Mouse (Mus musculus): ENCODE data around the gene 4930402H24Rik. TPM values are rescaled to one million over a fixed set of nuclear protein-coding genes. Genes with fewer than 3 reads are reported as not detected.
A peak's percentile ranks its signal among the peaks of the same experiment; 100 is the strongest.

4930402H24Rik gene
- 16.2 and 20.5 TPM in 2 replicates for polyA plus RNA-seq (2016; fragmentation: Nextera tagmentation; extraction: Ambion mirVana)

DNA sequence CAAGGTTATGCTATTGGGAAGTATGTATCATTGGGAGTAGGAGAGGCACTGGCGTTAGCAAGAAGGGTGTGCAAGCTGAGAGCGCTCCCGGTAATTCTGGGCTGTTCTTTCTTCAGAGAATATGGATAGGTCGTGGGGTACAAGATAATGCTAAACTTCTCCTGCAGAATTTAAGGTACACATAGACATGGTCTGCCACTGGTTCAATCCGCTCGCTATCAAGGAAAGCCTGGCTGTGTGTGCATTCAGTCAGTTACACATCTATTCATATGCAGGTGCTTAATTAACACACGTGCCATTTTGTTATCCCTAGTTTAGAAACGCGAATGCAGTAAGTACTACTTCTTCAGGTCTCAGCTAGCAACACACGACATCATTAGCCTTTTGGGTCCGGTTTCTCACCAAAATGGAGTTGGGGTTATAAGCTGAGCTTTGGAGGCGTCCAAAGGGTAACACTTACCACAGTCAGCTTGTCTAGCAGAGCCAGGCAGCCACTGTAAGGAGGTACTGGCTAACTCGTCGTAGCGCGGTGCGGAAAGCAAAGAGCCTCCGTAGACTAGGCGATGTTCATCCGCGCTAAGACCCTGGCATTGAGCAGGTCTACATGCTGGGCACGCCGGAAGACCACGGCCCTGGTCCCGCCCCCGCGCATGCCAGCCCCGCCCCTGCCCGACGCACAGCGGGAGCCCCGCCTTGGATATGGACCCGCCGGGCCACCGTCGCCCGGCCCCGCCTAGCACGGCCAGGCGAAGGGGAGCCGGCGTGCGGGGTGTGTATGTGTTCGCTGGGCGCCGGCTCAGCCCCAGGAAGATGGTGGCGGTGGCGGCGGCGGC, at the start of gene 4930402H24Rik, which contains the start of gene Atrn:
Gene 4930402H24Rik, minus strand, starts transcription at position 656 of the 833 bp plus-strand sequence.
Gene Atrn, plus strand, starts transcription at position 745 of the 833 bp plus-strand sequence.
- DNase-seq (ENCODE audit: low spot score): peak; percentile 99
- H3K4me3 ChIP-seq: peak within 1 kb of the TSS; percentile 90
- H3K9me3 ChIP-seq (replicated peaks): no peaks in the 10 kb centered on the region
- H3K36me3 ChIP-seq: no peaks in the 10 kb centered on the region
- no peaks in the 10 kb centered on the region for H3K27me3 ChIP-seq (ENCODE audit: low read depth, poor library complexity, severe bottlenecking)
- H3K27ac ChIP-seq: peak within 1 kb of the TSS; percentile 87
- peaks cover 23% of the 10 kb centered on the region for H3K4me1 ChIP-seq
- 4% methylated on average over 50 of the region's 50 CpGs for WGBS

DNA sequence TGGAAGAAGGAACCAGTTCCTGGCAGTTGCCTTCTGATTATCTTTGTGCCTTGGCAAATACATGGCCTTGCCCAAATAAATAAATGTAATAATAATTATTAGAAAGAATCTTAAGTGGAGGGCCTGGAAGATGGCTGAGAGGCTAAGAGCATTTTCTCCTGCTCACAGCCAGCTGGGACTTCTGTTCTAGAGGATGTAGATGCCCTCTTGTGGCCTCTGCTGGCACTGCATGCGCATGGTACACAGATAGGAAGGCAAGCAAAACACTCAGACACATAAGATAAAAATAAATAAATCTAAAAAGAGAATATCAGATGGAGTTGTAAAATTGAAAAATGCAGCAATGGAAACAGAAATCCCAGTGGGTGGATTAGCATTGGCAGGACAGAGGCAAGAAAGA, 44.3 kb upstream of the 4930402H24Rik start:
- no peak overlapping the region for H3K27ac ChIP-seq
- peak; percentile 85 for DNase-seq (ENCODE audit: low spot score)
- H3K27me3 ChIP-seq (ENCODE audit: low read depth, poor library complexity, severe bottlenecking): no peaks in the 10 kb centered on the region
- WGBS: 3% methylated on average over 1 of the region's 1 CpGs
- no peaks in the 10 kb centered on the region for H3K4me1 ChIP-seq
- H3K9me3 ChIP-seq (replicated peaks): no peaks in the 10 kb centered on the region
- no peak overlapping the region for H3K4me3 ChIP-seq
- H3K36me3 ChIP-seq: no peaks in the 10 kb centered on the region

DNA sequence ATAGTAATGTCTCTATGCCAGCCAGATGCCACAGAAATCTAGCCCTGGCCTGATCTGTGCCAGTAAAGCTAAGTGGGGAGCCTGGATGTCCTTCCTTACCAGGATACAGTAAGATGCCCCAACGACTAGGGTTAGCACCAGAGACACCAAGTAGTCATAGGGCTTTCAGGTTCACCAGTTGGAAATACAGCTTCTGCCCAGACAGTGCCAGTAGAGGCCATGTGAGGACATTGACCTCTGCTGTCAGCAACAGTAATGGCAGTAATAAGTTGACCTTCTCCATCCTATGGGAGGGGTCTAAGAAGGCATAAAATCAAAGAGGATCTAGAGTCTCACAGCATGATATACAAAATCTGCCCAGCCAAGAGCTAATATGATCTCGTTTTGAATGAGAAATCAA, 43.6 kb upstream of the 4930402H24Rik start:
- Histone ChIP-seq H3K27me3 (ENCODE audit: low read depth, poor library complexity, severe bottlenecking) (no peaks in the 10 kb centered on the region), H3K4me1 (no peaks in the 10 kb centered on the region), H3K27ac (no peak overlapping the region), H3K4me3 (no peak overlapping the region), H3K36me3 (no peaks in the 10 kb centered on the region), H3K9me3 (replicated peaks) (no peaks in the 10 kb centered on the region)
- 82% methylated on average over 2 of the region's 2 CpGs for WGBS
- DNase-seq (ENCODE audit: low spot score): no peak

DNA sequence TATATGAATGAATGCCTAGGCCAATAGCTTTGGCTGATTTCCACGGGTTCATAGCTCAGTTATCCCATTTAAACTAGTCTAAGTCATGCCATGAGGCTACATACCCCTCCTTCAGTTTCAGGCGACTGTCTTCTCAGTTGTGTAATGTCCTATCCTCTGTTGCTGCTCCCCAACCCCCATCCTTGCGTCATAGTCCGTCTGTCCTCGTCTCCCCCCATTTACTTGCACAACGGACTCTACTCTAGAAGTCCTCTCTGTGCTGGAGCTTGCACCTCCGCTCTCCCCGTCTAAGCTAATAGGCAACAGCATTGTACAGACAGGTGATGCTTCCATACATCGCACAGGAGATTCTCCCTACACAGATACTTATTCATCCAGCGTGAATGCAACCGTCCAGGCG, 26.7 kb upstream of the 4930402H24Rik start:
- 94% methylated on average over 12 of the region's 12 CpGs for WGBS
- H3K27me3 ChIP-seq (ENCODE audit: low read depth, poor library complexity, severe bottlenecking): no peaks in the 10 kb centered on the region
- H3K4me3 ChIP-seq: no peak overlapping the region
- no peaks in the 10 kb centered on the region for H3K4me1 ChIP-seq
- H3K36me3 ChIP-seq: no peaks in the 10 kb centered on the region
- H3K9me3 ChIP-seq (replicated peaks): no peaks in the 10 kb centered on the region
- DNase-seq (ENCODE audit: low spot score): no peak
- no peak overlapping the region for H3K27ac ChIP-seq

DNA sequence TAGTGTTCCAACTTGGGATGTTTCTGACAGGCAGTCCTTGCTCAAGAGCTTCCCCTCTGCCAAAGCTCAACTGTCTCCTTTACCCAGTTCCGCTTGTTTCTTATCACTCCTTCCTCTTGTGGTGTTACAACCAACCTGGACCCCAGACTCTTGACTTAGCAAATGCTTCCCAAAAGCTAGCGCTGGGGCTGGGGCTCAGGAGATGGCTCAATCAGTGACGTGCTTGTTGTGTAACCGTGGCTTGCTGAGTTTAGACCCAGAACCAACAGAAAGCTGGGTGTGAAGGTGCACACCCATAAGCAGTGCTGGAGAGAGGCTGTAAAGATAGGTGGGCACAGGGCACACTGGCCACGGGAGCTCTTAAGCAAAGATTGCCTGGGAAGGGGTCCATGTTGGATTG, 23.8 kb upstream of the 4930402H24Rik start:
- no peak for DNase-seq (ENCODE audit: low spot score)
- Histone ChIP-seq H3K27me3 (ENCODE audit: low read depth, poor library complexity, severe bottlenecking) (no peaks in the 10 kb centered on the region), H3K4me1 (no peaks in the 10 kb centered on the region), H3K27ac (no peak overlapping the region), H3K4me3 (no peak overlapping the region), H3K9me3 (replicated peaks) (no peaks in the 10 kb centered on the region), H3K36me3 (no peaks in the 10 kb centered on the region)
- 92% methylated on average over 5 of the region's 5 CpGs for WGBS

DNA sequence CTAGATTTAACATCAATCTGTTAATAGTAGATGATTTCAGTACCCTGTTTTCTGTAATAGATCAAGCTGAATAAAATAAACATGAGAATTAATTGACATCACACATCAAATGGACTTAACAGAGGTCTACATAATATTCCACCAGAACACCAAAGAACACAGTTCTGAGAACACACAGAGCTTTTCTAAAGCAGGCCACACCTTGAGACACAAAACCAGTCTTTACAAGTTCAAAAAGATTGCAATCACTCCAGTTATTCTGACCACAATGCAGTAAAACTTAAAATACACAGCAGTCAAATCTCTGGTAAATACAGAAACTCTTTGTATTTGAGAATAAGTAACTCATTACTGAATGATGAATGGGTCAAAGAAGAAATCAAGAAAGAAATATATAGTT, 22.3 kb upstream of the 4930402H24Rik start:
- no peak for DNase-seq (ENCODE audit: low spot score)
- Histone ChIP-seq H3K36me3 (no peaks in the 10 kb centered on the region), H3K27ac (no peak overlapping the region), H3K9me3 (replicated peaks) (no peaks in the 10 kb centered on the region), H3K4me1 (no peaks in the 10 kb centered on the region), H3K27me3 (ENCODE audit: low read depth, poor library complexity, severe bottlenecking) (no peaks in the 10 kb centered on the region), H3K4me3 (no peak overlapping the region)

DNA sequence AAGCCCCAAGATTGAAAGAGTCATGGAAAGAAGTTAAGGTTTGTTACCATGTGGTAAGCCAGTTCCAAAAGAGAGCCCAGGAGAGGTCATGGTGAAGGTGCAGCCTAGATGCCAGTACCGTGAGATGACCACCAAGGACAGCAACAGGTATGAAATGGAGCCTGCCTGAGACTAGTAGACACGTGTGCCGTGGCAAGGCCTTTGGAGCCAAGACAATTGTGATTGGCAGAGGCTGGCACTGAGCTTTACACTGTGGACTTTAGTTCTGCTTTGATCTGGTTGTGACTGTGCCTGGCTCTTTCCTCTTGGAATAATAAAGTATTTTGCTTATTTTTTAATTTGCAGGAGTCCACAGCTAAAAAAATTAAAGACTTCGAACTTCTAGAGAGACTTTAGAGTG, 21.8 kb upstream of the 4930402H24Rik start:
- Histone ChIP-seq H3K9me3 (replicated peaks) (no peaks in the 10 kb centered on the region), H3K4me3 (no peak overlapping the region), H3K27me3 (ENCODE audit: low read depth, poor library complexity, severe bottlenecking) (no peaks in the 10 kb centered on the region), H3K4me1 (no peaks in the 10 kb centered on the region), H3K27ac (no peak overlapping the region), H3K36me3 (no peaks in the 10 kb centered on the region)
- 92% methylated on average over 4 of the region's 4 CpGs for WGBS
- DNase-seq (ENCODE audit: low spot score): no peak

DNA sequence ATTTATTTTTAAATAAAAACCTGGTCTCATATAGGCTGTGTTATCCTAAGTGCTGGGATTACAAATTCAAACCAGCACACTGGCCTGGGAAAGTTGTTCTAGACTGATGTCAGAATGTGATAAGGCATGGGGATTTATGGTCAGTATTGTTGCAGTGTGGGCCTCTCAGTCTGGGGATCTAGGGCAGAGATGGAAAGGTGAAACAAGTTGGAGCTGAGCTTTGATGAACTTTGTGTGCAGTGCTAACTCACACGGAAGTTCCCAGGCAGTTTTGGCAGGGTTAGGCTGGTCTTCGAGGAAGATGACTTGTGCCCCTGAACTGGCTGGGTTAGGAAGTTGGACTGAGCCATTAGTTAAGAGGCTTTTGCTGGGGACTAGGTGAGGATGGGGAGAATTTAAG, 18.7 kb upstream of the 4930402H24Rik start:
- Histone ChIP-seq H3K36me3 (no peaks in the 10 kb centered on the region), H3K4me3 (no peak overlapping the region)
- WGBS: 82% methylated on average over 2 of the region's 2 CpGs

DNA sequence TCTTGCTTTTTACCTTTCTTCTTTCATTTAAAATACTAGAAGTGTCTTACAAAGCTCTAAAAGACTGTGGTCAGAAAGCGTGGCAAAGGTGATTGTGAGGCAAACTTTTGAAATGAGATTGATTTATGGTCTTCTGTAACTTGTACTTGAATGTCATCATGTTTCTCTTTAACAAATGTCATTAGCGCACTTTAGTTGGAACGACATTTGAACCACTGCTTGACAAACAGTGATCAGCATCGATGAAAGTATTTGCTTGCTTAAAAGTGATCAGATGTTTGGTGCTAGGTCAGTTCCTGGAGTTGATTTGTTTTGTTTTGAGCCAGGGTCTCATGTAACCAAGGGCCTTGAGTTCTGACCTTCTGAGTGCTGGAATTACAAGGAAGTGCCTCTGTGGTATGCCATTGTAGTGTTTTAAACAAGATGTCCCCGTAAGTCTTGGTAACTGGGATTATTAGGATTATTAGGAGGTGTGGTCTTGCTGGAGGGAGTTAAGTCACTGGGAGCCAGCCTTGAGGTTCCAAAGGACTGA, 12.9 kb upstream of the 4930402H24Rik start:
- no peak for DNase-seq (ENCODE audit: low spot score)
- no peaks in the 10 kb centered on the region for H3K27me3 ChIP-seq (ENCODE audit: low read depth, poor library complexity, severe bottlenecking)
- 72% methylated on average over 5 of the region's 5 CpGs for WGBS
- no peak overlapping the region for H3K27ac ChIP-seq
- no peak overlapping the region for H3K4me3 ChIP-seq
- H3K4me1 ChIP-seq: 0 out of 2 replicates have a peak, but pooled peaks cover 5% of the 10 kb centered on the region
- H3K36me3 ChIP-seq: no peaks in the 10 kb centered on the region
- H3K9me3 ChIP-seq (replicated peaks): no peaks in the 10 kb centered on the region

More for the DNA sequence above, 18.7 kb upstream of the 4930402H24Rik start:
- H3K9me3 ChIP-seq (replicated peaks): no peaks in the 10 kb centered on the region
- H3K27me3 ChIP-seq (ENCODE audit: low read depth, poor library complexity, severe bottlenecking): no peaks in the 10 kb centered on the region
- no peak for DNase-seq (ENCODE audit: low spot score)
- H3K4me1 ChIP-seq: no peaks in the 10 kb centered on the region
- H3K27ac ChIP-seq: no peak overlapping the region

DNA sequence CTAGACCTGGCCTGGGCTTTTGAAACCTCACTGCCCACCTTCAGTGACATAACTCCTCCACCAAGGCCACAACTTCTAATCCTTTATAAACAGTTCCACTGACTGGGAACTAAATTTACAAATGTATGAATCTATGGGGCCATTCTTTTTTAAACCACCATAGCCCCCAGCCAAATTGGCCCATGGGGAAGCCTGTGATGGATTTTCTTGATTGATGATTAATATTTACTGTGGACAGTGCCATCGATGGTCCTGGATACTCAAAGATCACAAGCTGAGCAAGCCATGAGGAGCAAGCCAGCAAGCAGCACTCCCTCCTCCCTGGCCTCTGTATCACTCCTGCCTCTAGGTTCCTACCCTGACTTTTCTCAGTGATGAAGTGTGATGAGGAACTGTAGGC, 11.5 kb upstream of the 4930402H24Rik start:
- Histone ChIP-seq H3K27me3 (ENCODE audit: low read depth, poor library complexity, severe bottlenecking) (no peaks in the 10 kb centered on the region), H3K36me3 (no peaks in the 10 kb centered on the region), H3K27ac (no peak overlapping the region), H3K9me3 (replicated peaks) (no peaks in the 10 kb centered on the region), H3K4me1 (0 out of 2 replicates have a peak, but pooled peaks cover 5% of the 10 kb centered on the region), H3K4me3 (no peak overlapping the region)
- WGBS: 93% methylated on average over 1 of the region's 1 CpGs
- no peak for DNase-seq (ENCODE audit: low spot score)

DNA sequence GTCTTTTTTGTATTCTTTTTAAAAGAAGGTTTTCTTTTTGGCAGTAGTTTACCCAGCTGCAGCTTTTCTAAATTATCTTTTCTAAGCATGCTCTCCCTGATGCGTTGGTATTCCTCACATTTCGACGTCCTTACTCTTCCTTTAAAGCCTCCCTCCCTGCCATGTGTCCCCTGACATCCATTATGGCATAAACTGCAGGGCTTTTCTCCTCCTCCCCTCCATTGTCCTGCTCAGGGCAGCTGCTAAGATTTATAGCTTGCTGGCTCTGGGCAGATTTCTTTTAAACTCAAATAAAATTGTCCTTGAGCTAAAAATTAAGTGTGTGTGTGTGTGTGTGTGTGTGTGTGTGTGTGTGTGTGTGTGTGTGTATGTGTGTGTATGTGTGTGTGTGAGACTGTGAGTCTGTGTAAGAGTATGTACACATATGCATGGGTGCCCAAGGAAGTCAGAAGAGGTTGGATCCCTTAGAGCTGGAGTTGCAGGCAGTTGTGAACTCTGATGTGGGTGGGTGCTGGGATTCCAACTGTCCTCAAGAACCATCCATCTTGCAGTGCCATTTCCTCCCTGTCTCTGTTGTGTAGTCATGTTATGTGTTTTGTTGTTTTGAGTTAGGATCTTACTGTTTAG, 10.4 kb upstream of the 4930402H24Rik start:
- WGBS: 40% methylated on average over 3 of the region's 3 CpGs
- Histone ChIP-seq H3K9me3 (replicated peaks) (no peaks in the 10 kb centered on the region), H3K36me3 (no peaks in the 10 kb centered on the region), H3K27ac (0 out of 2 replicates have a peak overlapping the region, but pooled peaks have one; percentile 6), H3K4me3 (no peak overlapping the region), H3K27me3 (ENCODE audit: low read depth, poor library complexity, severe bottlenecking) (no peaks in the 10 kb centered on the region), H3K4me1 (0 out of 2 replicates have a peak, but pooled peaks cover 5% of the 10 kb centered on the region)
- peak; percentile 29 for DNase-seq (ENCODE audit: low spot score)

DNA sequence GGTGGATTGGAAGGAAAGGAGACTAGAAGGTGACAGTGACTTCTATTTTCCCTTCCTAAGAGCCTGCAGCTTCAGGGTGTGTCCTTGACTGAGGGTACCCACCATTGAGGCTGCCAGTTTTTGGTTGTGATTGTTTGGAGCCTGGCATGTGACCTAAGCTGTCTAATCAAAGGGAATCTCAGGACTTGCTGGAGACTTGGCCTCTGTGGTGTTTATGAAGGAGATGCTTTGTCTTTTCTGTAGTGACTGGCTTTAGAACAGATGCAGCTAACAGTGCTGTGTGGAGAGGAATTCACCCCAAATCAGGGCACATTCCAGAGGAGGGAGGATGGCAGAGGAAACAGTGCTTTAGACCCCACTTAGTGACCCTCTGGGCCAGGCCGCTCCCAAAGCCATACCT, 8.7 kb upstream of the 4930402H24Rik start:
- no peaks in the 10 kb centered on the region for H3K9me3 ChIP-seq (replicated peaks)
- no peaks in the 10 kb centered on the region for H3K27me3 ChIP-seq (ENCODE audit: low read depth, poor library complexity, severe bottlenecking)
- no peaks in the 10 kb centered on the region for H3K36me3 ChIP-seq
- WGBS: 82% methylated on average over 1 of the region's 1 CpGs
- H3K4me3 ChIP-seq: no peak overlapping the region
- no peak overlapping the region for H3K27ac ChIP-seq
- no peak for DNase-seq (ENCODE audit: low spot score)
- H3K4me1 ChIP-seq: 0 out of 2 replicates have a peak, but pooled peaks cover 5% of the 10 kb centered on the region

DNA sequence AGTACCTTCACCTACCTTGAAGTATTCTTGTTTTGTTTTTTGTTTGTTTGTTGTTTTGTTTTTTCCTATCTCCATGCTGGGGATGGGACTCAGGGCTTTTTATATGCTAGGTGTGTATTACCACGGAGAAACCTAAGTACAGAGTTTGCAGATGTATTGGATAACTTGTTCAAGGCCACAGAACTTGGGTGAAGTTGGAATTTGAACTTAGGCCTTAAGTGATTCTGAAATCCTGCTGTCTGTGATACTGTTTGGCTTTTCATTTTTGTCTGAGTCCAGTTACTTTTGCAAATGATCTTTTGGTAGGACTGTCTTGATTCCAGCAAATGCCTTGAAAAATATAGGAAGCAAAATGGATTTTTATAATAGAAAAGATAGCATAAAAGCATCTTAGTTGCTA, 5.5 kb upstream of the 4930402H24Rik start:
- Histone ChIP-seq H3K27me3 (ENCODE audit: low read depth, poor library complexity, severe bottlenecking) (no peaks in the 10 kb centered on the region), H3K4me1 (peaks cover 16% of the 10 kb centered on the region), H3K4me3 (no peak overlapping the region), H3K9me3 (replicated peaks) (no peaks in the 10 kb centered on the region), H3K36me3 (no peaks in the 10 kb centered on the region), H3K27ac (no peak overlapping the region)
- no peak for DNase-seq (ENCODE audit: low spot score)
- WGBS: 76% methylated on average over 1 of the region's 1 CpGs

All from limb, embryonic 10.5 days (tissue).